ENCODE assay signal across 22 mouse cellular contexts in genomic region chr14:100243046-100243445, GRCm38 (mm10).
"Had no signal": no experiment of that assay in that cellular context is flagged by ENCODE, and none has a peak within 500 bp of the region (broad histone marks: within the 10 kb centered on the region; RNA-seq: fewer than 3 reads in every experiment).

No protein-coding gene starts in this region.

- H3K4me1 ChIP-seq: heart, embryonic 13.5 days; heart, embryonic 15.5 days; hindbrain, embryonic 13.5 days; hindbrain, embryonic 15.5 days; liver, embryonic 13.5 days; liver, embryonic 15.5 days had no signal

- H3K9ac ChIP-seq: forebrain, postnatal 0 days; heart, embryonic 13.5 days; heart, embryonic 15.5 days; hindbrain, embryonic 13.5 days; hindbrain, embryonic 15.5 days; limb, embryonic 12.5 days; liver, embryonic 13.5 days; liver, embryonic 15.5 days; liver, postnatal 0 days had no signal

- H3K4me2 ChIP-seq: heart, embryonic 11.5 days; heart, embryonic 13.5 days; heart, embryonic 15.5 days; hindbrain, embryonic 13.5 days; hindbrain, embryonic 15.5 days; limb, embryonic 12.5 days; liver, embryonic 11.5 days; liver, embryonic 13.5 days; liver, embryonic 15.5 days had no signal

- DNase-seq: forebrain, postnatal 0 days; gastrocnemius, postnatal 14 days; gastrocnemius, postnatal 36 days; heart, adult 2 months; heart, postnatal 14 days; heart, postnatal 36 days; liver, embryonic 13.5 days; liver, postnatal 0 days had no signal

- H3K27ac ChIP-seq: heart, adult 2 months; heart, embryonic 13.5 days; heart, embryonic 15.5 days; hindbrain, embryonic 15.5 days; hindbrain, postnatal 0 days; kidney, postnatal 0 days; layer of hippocampus, adult 2 months; left cerebral cortex, adult 2 months; limb, embryonic 12.5 days; liver, embryonic 13.5 days; liver, embryonic 15.5 days had no signal

- H3K9me3 ChIP-seq: heart, embryonic 13.5 days; heart, embryonic 15.5 days; hindbrain, embryonic 13.5 days; hindbrain, embryonic 15.5 days; limb, embryonic 10.5 days; limb, embryonic 12.5 days; liver, embryonic 13.5 days; liver, embryonic 15.5 days had no signal

- H3K4me3 ChIP-seq: heart, adult 2 months; heart, embryonic 13.5 days; heart, embryonic 15.5 days; hindbrain, embryonic 13.5 days; hindbrain, embryonic 15.5 days; layer of hippocampus, adult 2 months; left cerebral cortex, adult 2 months; limb, embryonic 10.5 days; limb, embryonic 12.5 days; liver, embryonic 13.5 days; liver, embryonic 15.5 days had no signal

- H3K27me3 ChIP-seq: heart, embryonic 13.5 days; heart, embryonic 15.5 days; hindbrain, embryonic 13.5 days; hindbrain, embryonic 15.5 days; limb, embryonic 12.5 days; liver, embryonic 13.5 days; liver, embryonic 15.5 days had no signal

- ATAC-seq: forebrain, postnatal 0 days; hindbrain, postnatal 0 days; intestine, embryonic 16.5 days; liver, postnatal 0 days had no signal

- H3K36me3 ChIP-seq: heart, embryonic 13.5 days; heart, embryonic 15.5 days; hindbrain, embryonic 15.5 days; liver, embryonic 13.5 days; liver, embryonic 15.5 days had no signal
